Mouse (Mus musculus) A20 (cell line): ENCODE results near the gene Tbc1d1.

Experiments used
- DNase-seq: peaks from one replicate; pipeline ENCODE4 v3.0.0-alpha.2; 2011; ENCODE audit warnings: low read depth, low spot score

Tbc1d1 gene

DNA sequence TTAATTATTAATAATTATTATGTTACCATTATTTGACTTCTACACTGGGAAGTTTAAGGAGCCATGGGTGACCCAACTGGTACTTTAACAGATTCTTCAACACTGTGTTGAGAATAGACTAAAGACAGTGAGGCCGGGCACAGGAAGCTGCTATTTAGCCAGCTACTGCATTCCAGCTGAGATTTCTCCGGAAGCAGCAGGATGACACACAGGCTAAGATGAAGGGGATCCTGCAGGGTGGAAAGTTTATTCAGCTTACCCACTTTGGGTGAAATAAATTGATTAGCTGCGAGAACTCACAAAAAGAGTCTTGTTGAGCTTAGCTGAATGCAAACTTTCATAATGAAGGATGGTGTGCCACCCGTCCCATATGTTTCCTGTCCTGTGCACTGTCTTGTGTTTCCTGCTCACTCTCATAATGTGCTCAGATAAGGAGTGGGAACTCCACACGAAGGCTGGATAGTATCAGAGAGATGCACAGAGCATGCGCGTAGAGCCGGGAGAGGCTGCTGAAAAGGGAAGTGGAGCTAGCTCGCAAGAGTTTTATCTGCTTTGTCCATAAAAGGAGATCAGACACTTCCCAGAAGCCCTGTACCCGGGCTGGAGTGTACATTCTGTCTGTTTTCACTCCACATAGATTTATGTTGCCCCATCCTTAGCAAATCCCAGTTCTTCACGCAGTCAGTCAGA is at the start of gene Tbc1d1:
Tbc1d1 (plus strand) TSS at position 445 of the 690 bp plus-strand sequence.
- DNase-seq: peak; percentile 86

DNA sequence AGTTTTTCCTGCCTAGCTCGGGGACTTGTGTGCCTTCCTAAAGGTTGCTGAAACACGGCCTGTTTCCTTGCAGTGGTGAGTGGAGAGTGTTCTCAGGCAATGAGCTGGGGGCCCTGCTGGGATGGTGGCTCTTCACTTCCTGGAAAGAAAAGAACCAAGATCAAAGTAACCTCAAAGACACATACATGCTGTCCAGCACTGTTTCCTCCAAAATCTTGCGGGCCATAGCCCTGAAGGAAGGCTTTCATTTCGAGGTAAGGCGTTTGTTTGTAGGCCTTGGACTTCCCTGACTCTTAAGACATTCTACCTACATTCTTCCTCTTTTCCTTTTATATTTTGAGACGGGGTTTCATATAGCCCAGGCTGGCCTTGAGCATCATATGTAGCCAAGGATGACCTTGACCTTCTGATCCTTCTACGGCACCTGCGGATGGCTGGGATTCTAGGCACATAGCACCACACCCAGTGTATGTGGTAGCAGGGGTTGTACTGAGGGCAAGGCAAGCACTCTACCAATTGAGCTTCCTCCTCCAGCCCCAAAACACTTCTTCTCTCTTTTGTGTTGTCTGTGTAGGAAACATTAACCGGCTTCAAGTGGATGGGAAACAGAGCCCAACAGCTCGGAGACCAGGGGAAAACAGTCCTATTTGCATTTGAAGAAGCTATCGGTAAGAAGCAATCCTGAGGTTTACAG is 48.4 kb upstream of the Tbc1d1 start:
- no peak for DNase-seq

DNA sequence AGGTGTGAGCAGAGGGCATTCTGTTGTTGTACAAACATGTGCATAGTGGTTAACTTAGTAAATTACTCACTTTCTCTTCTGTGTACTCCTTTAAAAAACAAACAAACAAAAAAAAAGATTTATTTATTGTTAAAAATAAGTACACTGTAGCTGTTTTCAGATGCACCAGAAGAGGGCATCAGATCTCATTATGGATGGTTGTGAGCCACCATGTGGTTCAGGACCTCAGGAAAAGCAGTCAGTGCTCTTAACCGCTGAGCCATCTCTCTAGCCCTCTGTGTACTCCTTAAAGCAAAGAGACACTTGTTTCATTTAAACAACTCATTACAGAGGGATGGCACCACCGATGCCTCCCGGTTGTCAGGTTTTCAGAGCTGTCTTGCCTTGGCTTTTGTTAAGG is 46.9 kb upstream of the Tbc1d1 start:
- peak; percentile 39 for DNase-seq

DNA sequence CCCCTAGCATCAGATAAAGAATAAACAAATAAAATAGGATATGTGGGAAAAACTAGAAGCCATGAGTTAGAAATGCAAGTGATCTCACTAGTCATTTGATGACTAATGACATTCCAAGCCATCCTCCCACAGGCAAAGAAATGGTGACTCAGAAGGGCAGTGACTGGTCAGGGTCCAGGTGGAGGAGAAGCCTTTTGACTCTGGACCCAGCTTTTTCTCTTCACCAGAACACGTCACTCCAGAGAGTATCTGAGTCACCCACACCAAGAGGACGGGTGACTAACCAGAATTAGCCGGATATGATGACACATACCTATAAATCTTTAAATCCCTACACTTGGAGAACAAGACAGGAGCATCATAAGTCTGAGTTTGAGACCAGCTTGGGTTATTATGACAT is 43.7 kb upstream of the Tbc1d1 start:
- no peak for DNase-seq

DNA sequence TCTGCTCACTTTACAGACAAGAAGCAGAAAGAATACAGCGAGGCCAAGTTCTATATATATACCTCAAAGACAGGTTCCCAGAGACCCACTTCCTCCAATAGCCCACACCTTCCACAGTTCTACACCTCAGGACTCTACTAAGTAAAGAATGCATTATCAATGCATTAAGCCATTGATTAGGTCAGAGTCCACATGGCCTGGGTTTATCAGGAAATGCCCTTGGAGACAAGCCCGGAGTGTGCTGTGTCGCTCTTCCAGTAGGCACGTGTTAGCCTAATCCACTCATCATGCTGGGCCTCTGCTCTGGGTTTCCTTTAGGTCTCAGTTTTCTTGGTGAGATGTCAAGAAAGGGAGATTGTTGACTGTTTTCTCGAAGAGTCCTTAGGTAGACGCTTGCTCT is 41.9 kb upstream of the Tbc1d1 start:
- DNase-seq: no peak

DNA sequence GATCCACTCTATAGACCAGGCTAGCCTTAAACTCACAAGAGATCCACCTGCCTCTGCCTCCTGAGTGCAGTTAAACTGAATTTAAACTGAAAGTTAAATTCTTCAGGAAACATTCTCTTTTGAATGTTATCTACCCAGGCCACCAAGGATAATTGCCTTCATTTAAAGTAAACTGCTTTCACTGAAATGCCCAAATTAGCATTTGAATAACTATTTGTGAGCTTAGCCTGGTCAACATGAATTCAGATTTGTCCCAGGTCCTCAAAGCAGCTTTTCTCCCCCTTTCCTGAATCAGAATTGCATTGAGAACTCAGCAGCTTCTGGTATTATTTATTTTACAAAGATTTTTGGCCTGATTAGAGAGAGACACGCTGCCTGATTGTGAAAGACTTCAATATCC is 38.9 kb upstream of the Tbc1d1 start:
- no peak for DNase-seq

GRCm38 (mm10) chr5:64125783-64126182 is 30.3 kb upstream of the Tbc1d1 start:
- no peak for DNase-seq

DNA sequence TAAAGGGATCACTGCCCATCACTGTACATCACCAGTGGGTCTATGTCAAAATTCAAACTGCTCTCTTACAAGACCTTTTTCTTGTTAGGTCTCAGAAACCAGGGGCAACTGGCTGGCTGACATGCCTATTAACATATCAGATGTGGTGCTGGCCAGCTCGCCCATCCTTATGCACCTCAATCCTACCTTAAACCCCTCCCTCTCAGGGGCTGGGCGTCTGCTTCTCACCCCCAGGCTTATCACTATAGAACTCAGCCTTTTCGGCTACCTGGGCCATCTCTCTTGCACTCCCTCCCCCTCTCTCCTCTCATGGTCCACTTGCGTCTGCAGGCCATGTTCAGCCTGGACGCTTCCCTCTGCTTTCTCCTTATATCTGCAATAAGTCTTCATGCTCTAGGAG is 24.6 kb upstream of the Tbc1d1 start:
- no peak for DNase-seq

DNA sequence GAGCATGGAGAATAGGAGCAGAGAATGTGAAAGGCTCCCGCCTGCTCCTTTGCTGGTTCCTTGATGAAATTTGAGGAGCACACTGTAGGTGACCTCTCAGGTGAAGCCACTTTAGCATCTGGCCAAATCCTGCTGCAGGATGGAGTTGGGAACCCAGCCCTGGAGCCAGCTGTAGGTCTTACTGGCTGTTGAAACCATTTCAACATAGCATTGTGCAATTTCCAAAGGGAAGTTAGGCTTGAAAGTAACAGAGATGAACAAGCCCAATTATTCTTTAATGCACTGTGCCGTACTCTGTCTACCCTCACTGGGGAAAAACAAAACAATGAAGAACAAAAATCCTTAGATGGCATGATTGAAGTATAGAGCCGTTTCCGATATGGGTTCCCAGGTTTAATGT is 22.2 kb upstream of the Tbc1d1 start:
- DNase-seq: no peak

- peak; percentile 46 for DNase-seq
Measured at GRCm38 (mm10) chr5:64136325-64136724, 19.8 kb upstream of the Tbc1d1 start.

- no peak for DNase-seq
Measured at GRCm38 (mm10) chr5:64140202-64140601, 15.9 kb upstream of the Tbc1d1 start.

DNA sequence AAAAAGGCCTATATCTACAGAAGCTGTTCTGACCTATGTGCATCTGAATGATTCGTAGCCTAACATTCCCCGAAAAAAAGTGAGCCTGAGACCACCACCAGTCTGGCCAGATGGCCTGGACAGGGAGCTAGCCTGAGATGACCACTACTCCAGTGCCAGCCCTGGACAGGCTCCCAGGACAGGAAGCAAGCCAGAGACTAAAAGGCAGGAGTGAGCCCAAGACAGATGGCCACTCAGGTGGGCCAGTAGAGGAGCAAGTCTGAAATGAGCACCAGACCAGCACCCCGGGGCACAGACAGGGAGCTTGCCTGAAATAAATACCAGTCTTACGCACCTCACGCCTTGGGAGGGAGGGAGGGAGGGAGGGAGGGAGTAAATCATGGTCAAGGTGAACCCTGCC is 11.8 kb upstream of the Tbc1d1 start:
- no peak for DNase-seq

GRCm38 (mm10) chr5:64146384-64147005 is 9.6 kb upstream of the Tbc1d1 start:
- no peak for DNase-seq

- DNase-seq: peak; percentile 67
Measured at GRCm38 (mm10) chr5:64149184-64150127, 6.6 kb upstream of the Tbc1d1 start.

GRCm38 (mm10) chr5:64153319-64153718 is 2.8 kb upstream of the Tbc1d1 start:
- no peak for DNase-seq

- no peak for DNase-seq
Measured at GRCm38 (mm10) chr5:64156579-64156978, 474 bp downstream of the Tbc1d1 start.

DNA sequence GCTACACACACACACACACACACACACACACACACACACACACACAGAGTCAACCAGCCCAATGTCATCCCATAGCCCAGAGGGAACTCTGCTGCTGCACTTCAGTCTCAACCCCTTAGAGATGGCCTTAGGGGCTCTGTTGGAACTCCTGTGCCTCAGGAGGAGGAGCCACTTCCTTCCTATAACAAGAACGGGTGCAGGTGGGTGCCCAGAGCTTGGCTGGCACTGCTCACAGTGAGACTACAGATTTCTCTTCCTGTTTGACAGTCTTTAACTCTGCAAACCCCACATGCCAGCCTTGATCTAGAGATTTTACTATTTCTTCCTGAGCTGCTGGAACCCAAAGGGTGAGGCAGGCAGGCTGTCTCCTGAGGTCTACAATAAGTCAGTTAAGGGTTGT is 1.8 kb downstream of the Tbc1d1 start:
- peak; percentile 84 for DNase-seq

GRCm38 (mm10) chr5:64158501-64158900 is 2.4 kb downstream of the Tbc1d1 start:
- peak; percentile 66 for DNase-seq

- peak; percentile 82 for DNase-seq
Measured at GRCm38 (mm10) chr5:64159065-64159780, 3.1 kb downstream of the Tbc1d1 start.

DNA sequence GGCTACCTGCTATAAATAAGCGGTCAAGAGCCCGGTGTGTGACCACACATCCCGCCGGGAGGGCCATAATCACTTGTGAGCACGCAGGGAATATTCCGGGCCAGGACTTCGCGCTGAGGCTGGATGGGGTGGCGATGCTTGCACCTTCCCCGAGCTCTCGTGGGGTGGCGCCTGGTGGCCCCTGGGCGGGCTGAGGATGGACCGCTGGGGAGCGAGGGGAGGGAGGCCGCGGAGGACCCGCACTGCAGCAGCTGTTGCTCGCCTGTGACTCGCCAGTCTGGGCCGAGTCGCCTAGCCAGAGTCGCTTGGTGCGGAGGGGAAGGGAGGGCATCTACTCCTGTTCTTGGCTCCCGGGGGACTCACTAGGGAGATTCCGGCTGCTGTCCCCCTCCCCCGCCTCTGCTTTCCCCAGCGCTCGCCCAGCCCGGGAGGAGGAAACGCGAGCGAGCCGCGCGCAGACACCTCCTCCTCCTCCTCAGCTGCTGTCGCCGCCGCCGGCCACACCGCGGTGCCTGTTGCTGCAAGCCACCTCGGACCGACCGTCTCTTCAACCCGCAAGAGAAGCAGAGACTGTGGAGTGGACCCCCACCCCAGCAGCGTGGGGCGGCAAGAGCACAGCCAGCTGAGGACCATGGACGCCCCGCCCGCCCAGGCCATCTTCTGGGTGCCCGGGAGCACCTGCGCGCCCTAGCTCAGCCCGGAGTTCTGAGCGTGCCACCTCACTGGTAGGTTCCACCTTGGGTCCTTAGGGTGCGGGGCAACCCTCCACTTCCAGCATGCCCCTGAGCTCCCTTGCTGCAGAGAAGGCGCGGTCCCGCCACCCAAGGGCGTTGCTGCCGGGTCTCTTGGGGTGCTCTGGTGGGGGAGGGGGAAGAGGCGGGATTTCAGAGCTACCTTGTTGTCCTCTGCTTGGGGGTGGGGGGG is 3.9 kb downstream of the Tbc1d1 start:
- peak; percentile 89 for DNase-seq
